19 mouse cellular contexts compared by ENCODE assay signal in genomic region chr15:22584667-22585066, GRCm38 (mm10). TPM values are rescaled to one million over a fixed set of nuclear protein-coding genes. Genes with fewer than 3 reads are reported as not detected.
DNase-seq lines count a peak whose midpoint lies in the region; TF ChIP-seq lines count a peak whose summit lies in the region.
"Had no signal": no experiment of that assay in that cellular context is flagged by ENCODE, and none has a peak within 500 bp of the region (broad histone marks: within the 10 kb centered on the region; RNA-seq: fewer than 3 reads in every experiment).

No protein-coding gene starts in this region.

- no peak overlapping the region for H3K27ac ChIP-seq in left cerebral cortex, adult 2 months
- H3K27ac ChIP-seq: embryonic facial prominence, embryonic 13.5 days; heart, embryonic 10.5 days; limb, embryonic 15.5 days had no signal

- peak; percentile 6 for DNase-seq in left cerebral cortex, postnatal 4 days
- DNase-seq in left cerebral cortex, adult 2 months (ENCODE audit: extremely low spot score in 1 of 2, low spot score in 2 of 2): no peak
- peak; percentile 44 for DNase-seq in cerebellum, adult 11 months
- DNase-seq in cerebellum, adult 9-11 months: peak; percentile 83
- DNase-seq in retina, embryonic 14.5 days (ENCODE audit: low spot score): peak; percentile 75
- DNase-seq in frontal cortex, postnatal 36 days (ENCODE audit: low spot score in 2 of 2): no peak
- no peak for DNase-seq in adipocyte (ENCODE audit: low spot score)
- DNase-seq: adrenal gland, postnatal 25 days; gastrocnemius, postnatal 14 days; heart, postnatal 10 days; kidney, adult 18-20 months; kidney, postnatal 36 days; lung, postnatal 14 days; right cerebral cortex, postnatal 4 days; thymus, postnatal 25 days had no signal

- intact Hi-C loops in left cerebral cortex, postnatal 4 days (cut with DNase I): no loop called here
- intact Hi-C loops in left cerebral cortex, adult 2 months (cut with DNase I): no loop called here

- no peak overlapping the region for H3K4me3 ChIP-seq in left cerebral cortex, adult 2 months
- H3K4me3 ChIP-seq: embryonic facial prominence, embryonic 13.5 days; heart, embryonic 10.5 days; limb, embryonic 15.5 days; megakaryocyte, embryonic 14.5 days had no signal

- no peak for TF ChIP-seq CTCF in left cerebral cortex, adult 2 months (IDR thresholded peaks at IDR 0.05)

RNA-seq across cellular contexts. Expression of gene Cdh18, which starts 35.8 kb away (rescaled TPM):
- 10 to 100 TPM; 20.9 to 22.1 TPM for total RNA-seq in left cerebral cortex, postnatal 4 days (2021)
- 10 to 100 TPM; 27.3 to 32.9 TPM for total RNA-seq in left cerebral cortex, adult 2 months (2021)

Comparison
In these comparisons a context has a peak if more than half of its experiments do, and no peak if none do; other contexts are left out.
1. DNase-seq: peak in left cerebral cortex, postnatal 4 days (single experiment), cerebellum, adult 11 months (single experiment), cerebellum, adult 9-11 months (single experiment) and retina, embryonic 14.5 days (single experiment); none in left cerebral cortex, adult 2 months (0 of 2), frontal cortex, postnatal 36 days (0 of 2) and adipocyte (single experiment).